8 mouse cellular contexts compared by ENCODE assay signal in the genomic region with DNA sequence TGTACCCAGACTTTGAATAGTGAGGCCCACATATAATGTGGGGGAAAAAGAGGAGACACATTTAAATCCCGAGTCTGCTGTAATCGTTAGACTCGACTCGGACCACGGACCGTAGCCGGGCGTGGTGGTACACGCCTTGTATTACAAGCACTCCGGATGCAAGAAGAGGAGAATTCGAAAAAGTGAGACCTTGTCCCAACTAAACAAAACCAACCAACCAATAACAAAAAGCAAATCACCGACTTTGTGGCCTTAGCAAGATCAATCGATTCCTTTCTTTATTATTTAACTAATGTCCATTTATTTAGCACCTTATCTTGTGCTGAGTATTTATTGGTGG. TPM values are rescaled to one million over a fixed set of nuclear protein-coding genes. Genes with fewer than 3 reads are reported as not detected.
DNase-seq lines count a peak whose midpoint lies in the region; ATAC-seq lines count a peak whose summit lies in the region.

No protein-coding gene starts in this region.

- H3K4me2 ChIP-seq in embryonic facial prominence, embryonic 13.5 days: peak overlapping the region; percentile 92
- peak overlapping the region; percentile 58 for H3K4me2 ChIP-seq in limb, embryonic 11.5 days (ENCODE audit: low read depth, severe bottlenecking)
- peak overlapping the region; percentile 96 for H3K4me2 ChIP-seq in neural tube, embryonic 13.5 days

- peak overlapping the region; percentile 90 for H3K27ac ChIP-seq in embryonic facial prominence, embryonic 13.5 days
- peak overlapping the region; percentile 82; the same call in 1 of the 2 replicates for H3K27ac ChIP-seq in limb, embryonic 11.5 days (replicated peaks; ENCODE audit: low read depth, low read length)
- H3K27ac ChIP-seq in neural tube, embryonic 13.5 days (replicated peaks): peak overlapping the region; percentile 93

- peak; percentile 36 for DNase-seq in embryo, embryonic 11 days
- DNase-seq in embryo, embryonic 10 days (ENCODE audit: low spot score): no peak
- peak; percentile 48 for DNase-seq in 3T3-L1 (ENCODE audit: low read depth, low spot score)
- no peak for DNase-seq in limb, embryonic 11.5 days (ENCODE audit: low spot score)
- no peak for DNase-seq in layer of hippocampus, adult 11-12 months (ENCODE audit: low spot score)
- no peak for DNase-seq in yolk sac, embryonic 10.5 days (ENCODE audit: low spot score)

- H3K9ac ChIP-seq in embryonic facial prominence, embryonic 13.5 days: peak overlapping the region; percentile 100
- peak overlapping the region; percentile 99 for H3K9ac ChIP-seq in limb, embryonic 11.5 days (ENCODE audit: low read length)
- peak overlapping the region; percentile 99 for H3K9ac ChIP-seq in neural tube, embryonic 13.5 days

- peak overlapping the region; percentile 99 for H3K4me3 ChIP-seq in embryonic facial prominence, embryonic 13.5 days
- peak overlapping the region; percentile 99 for H3K4me3 ChIP-seq in limb, embryonic 11.5 days (ENCODE audit: low read depth, low read length)
- peak overlapping the region; percentile 86 for H3K4me3 ChIP-seq in neural tube, embryonic 13.5 days

- H3K27me3 ChIP-seq in embryonic facial prominence, embryonic 13.5 days: no peaks in the 10 kb centered on the region
- H3K27me3 ChIP-seq in limb, embryonic 11.5 days (ENCODE audit: control insufficient read depth, insufficient read depth, low read length): no peaks in the 10 kb centered on the region
- H3K27me3 ChIP-seq in neural tube, embryonic 13.5 days: no peaks in the 10 kb centered on the region

- ATAC-seq in embryonic facial prominence, embryonic 13.5 days (ENCODE audit: insufficient number of reproducible peaks, insufficient read depth, low FRiP score, low TSS enrichment, low read depth): no peak
- ATAC-seq in limb, embryonic 11.5 days (ENCODE audit: insufficient number of reproducible peaks, low FRiP score, low TSS enrichment, low read depth): no peak
- ATAC-seq in neural tube, embryonic 13.5 days (ENCODE audit: low read depth): no peak

- whole genome bisulfite sequencing in embryonic facial prominence, embryonic 13.5 days: 2% methylated on average over 13 of the region's 13 CpGs
- 1% methylated on average over 13 of the region's 13 CpGs for WGBS in limb, embryonic 11.5 days
- under 1% methylated on average over 13 of the region's 13 CpGs for WGBS in neural tube, embryonic 13.5 days

- H3K36me3 ChIP-seq in embryonic facial prominence, embryonic 13.5 days: peaks cover 52% of the 10 kb centered on the region
- peaks cover 22% of the 10 kb centered on the region for H3K36me3 ChIP-seq in limb, embryonic 11.5 days (ENCODE audit: control insufficient read depth, insufficient read depth, low read length)
- peaks cover 46% of the 10 kb centered on the region for H3K36me3 ChIP-seq in neural tube, embryonic 13.5 days

- no peaks in the 10 kb centered on the region for H3K9me3 ChIP-seq in embryonic facial prominence, embryonic 13.5 days
- no peaks in the 10 kb centered on the region for H3K9me3 ChIP-seq in limb, embryonic 11.5 days (ENCODE audit: control insufficient read depth, low read length)
- H3K9me3 ChIP-seq in neural tube, embryonic 13.5 days: no peaks in the 10 kb centered on the region

- peaks cover 38% of the 10 kb centered on the region for H3K4me1 ChIP-seq in embryonic facial prominence, embryonic 13.5 days
- H3K4me1 ChIP-seq in limb, embryonic 11.5 days (ENCODE audit: control insufficient read depth, insufficient read depth, low read length): peaks cover 11% of the 10 kb centered on the region; the same call in 1 of the 2 replicates
- H3K4me1 ChIP-seq in neural tube, embryonic 13.5 days (replicated peaks): peaks cover 43% of the 10 kb centered on the region

RNA-seq across cellular contexts. Expression of a gene that starts 0.9 kb away (rescaled TPM):
- 133 and 146 TPM in 2 replicates for polyA plus RNA-seq in embryonic facial prominence, embryonic 13.5 days (2015; fragmentation: Nextera tagmentation; extraction: Ambion mirVana)
- 194 and 197 TPM in 2 replicates for polyA plus RNA-seq in limb, embryonic 11.5 days (2014; fragmentation: Nextera tagmentation; extraction: Ambion mirVana)
- 147 and 170 TPM in 2 replicates for polyA plus RNA-seq in neural tube, embryonic 13.5 days (2015; fragmentation: Nextera tagmentation; extraction: Ambion mirVana)

RNA-seq across cellular contexts. Expression of a gene that starts 2.4 kb away (rescaled TPM):
- polyA plus RNA-seq in embryonic facial prominence, embryonic 13.5 days (2015; fragmentation: Nextera tagmentation; extraction: Ambion mirVana): 126 and 139 TPM in 2 replicates
- polyA plus RNA-seq in limb, embryonic 11.5 days (2014; fragmentation: Nextera tagmentation; extraction: Ambion mirVana): 119 and 131 TPM in 2 replicates
- 148 and 151 TPM in 2 replicates for polyA plus RNA-seq in neural tube, embryonic 13.5 days (2015; fragmentation: Nextera tagmentation; extraction: Ambion mirVana)

RNA-seq across cellular contexts. Expression of a gene that starts 9.2 kb away (rescaled TPM):
- polyA plus RNA-seq in embryonic facial prominence, embryonic 13.5 days (2015; fragmentation: Nextera tagmentation; extraction: Ambion mirVana): 30.1 and 43.4 TPM in 2 replicates
- polyA plus RNA-seq in limb, embryonic 11.5 days (2014; fragmentation: Nextera tagmentation; extraction: Ambion mirVana): 12.7 and 16.3 TPM in 2 replicates
- polyA plus RNA-seq in neural tube, embryonic 13.5 days (2015; fragmentation: Nextera tagmentation; extraction: Ambion mirVana): 49.0 and 52.7 TPM in 2 replicates

RNA-seq across cellular contexts. Expression of a gene that starts 13.2 kb away (rescaled TPM):
- polyA plus RNA-seq in embryonic facial prominence, embryonic 13.5 days (2015; fragmentation: Nextera tagmentation; extraction: Ambion mirVana): 0.14 TPM in 1 of 2 replicates, not detected in the other
- polyA plus RNA-seq in limb, embryonic 11.5 days (2014; fragmentation: Nextera tagmentation; extraction: Ambion mirVana): not detected in 2 replicates
- not detected in 2 replicates for polyA plus RNA-seq in neural tube, embryonic 13.5 days (2015; fragmentation: Nextera tagmentation; extraction: Ambion mirVana)

RNA-seq across cellular contexts. Expression of a gene that starts 32.4 kb away (rescaled TPM):
- polyA plus RNA-seq in embryonic facial prominence, embryonic 13.5 days (2015; fragmentation: Nextera tagmentation; extraction: Ambion mirVana): 36.7 and 38.2 TPM in 2 replicates
- 21.0 and 21.2 TPM in 2 replicates for polyA plus RNA-seq in limb, embryonic 11.5 days (2014; fragmentation: Nextera tagmentation; extraction: Ambion mirVana)
- polyA plus RNA-seq in neural tube, embryonic 13.5 days (2015; fragmentation: Nextera tagmentation; extraction: Ambion mirVana): 48.6 and 50.8 TPM in 2 replicates

Comparison
In these comparisons a context has a peak if more than half of its experiments do, and no peak if none do; other contexts are left out.
1. DNase-seq: peak in embryo, embryonic 11 days (single experiment) and 3T3-L1 (single experiment); none in embryo, embryonic 10 days (single experiment), limb, embryonic 11.5 days (single experiment), layer of hippocampus, adult 11-12 months (single experiment) and yolk sac, embryonic 10.5 days (single experiment).
2. Peak in every context shown above with its lines, with median percentiles within 50 percentile points of each other: H3K27ac ChIP-seq, H3K4me2 ChIP-seq, H3K4me3 ChIP-seq and H3K9ac ChIP-seq.